Mouse (Mus musculus) erythroblast, embryonic 14.5 days (primary cell): Measurements from ENCODE around the gene Ap1ar.

Experiments used
- GATA1 ChIP-seq: IDR thresholded peaks from 2 replicates; pipeline ENCODE4 v1.6.1; 2012; ENCODE audit warnings: low read length, inconsistent platforms, mixed read lengths
- TAL1 ChIP-seq: IDR thresholded peaks from 3 replicates; pipeline ENCODE4 v1.6.1; 2012; ENCODE audit warnings: low read length, inconsistent platforms, mixed read lengths

DNA sequence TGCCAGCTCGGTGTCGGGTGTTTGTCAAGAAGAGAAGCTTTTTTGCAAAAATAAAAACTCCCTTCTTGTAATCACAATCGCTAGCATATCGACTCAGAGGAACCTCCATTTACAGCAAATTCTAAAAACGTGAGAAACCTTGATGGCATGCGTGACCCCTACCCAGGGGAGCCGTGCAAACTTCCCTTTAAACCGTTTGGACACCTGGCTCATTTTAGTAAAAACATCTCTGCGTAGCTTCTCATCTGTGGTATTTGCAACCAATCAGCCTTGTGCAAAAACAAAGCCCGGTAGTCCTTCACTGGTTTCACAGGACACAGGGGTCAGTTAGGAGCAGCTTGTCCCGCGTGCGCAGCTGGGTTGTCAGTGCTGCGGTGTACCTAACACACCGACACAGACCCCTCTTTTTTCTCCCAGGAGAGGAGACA lies 46.3 kb downstream of the Ap1ar start:
- TF ChIP-seq GATA1 (no peak), TAL1 (no peak)
